Mouse (Mus musculus) lung, postnatal 0 days (tissue): Measurements from ENCODE around the gene Prkcq.

ENCODE experiments used
- CTCF ChIP-seq: IDR thresholded peaks from 2 replicates; pipeline ENCODE4 v1.5.1; 2016; ENCODE audit warnings: antibody characterized with exemption, mild to moderate bottlenecking
- EP300 ChIP-seq: IDR thresholded peaks from 2 replicates; pipeline ENCODE4 v1.6.1; 2016; ENCODE audit warnings: antibody characterized with exemption, mild to moderate bottlenecking, control low read depth

DNA sequence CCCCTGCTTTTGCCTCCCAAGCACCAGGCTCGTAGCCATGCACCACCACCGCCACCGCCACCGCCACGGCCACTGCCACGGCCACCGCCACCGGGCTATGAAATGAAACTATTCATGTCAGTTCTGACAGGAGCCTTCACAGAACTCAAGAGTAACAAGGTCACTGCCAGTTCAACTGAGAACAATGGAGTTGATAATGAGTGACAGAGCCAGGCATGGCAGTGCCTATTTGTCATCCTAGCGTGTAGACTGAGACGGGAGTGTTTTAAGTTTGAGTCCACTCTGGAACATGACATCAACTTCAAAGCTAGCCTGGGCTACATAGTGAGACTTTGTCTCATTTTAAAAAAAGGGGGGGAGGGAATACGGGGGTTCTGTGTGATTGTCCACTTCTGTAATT, 30.9 kb downstream of the Prkcq start:
- TF ChIP-seq EP300 (no peak), CTCF (no peak)
